Mouse (Mus musculus) natural killer cell, adult 2 months (primary cell): Measurements from ENCODE around the gene Csf1.
"Not testable (repeated sequence)": the region's sequence is repeated elsewhere in the genome, so short reads cannot be mapped to it uniquely, and the experiment has no call there.

Experiments used
- DNase-seq, 2 experiments: peaks; one replicate each; pipeline ENCODE4 v3.0.0; 2022; ENCODE audit warnings: low spot score in 2 of 2

Gene Csf1

GRCm38 (mm10) chr3:107748260-107748955 lies 11.9 kb downstream of the Csf1 start:
- DNase-seq: no peak

GRCm38 (mm10) chr3:107746026-107746425 lies 14.2 kb downstream of the Csf1 start:
- DNase-seq: no peak

GRCm38 (mm10) chr3:107743650-107744049 lies 16.6 kb downstream of the Csf1 start:
- DNase-seq: no peak

GRCm38 (mm10) chr3:107743107-107743506 lies 17.2 kb downstream of the Csf1 start:
- no peak for DNase-seq

- DNase-seq: no peak
Measured at GRCm38 (mm10) chr3:107742071-107742710, 18.1 kb downstream of the Csf1 start.

- no peak for DNase-seq
Measured at GRCm38 (mm10) chr3:107741387-107741786, 18.9 kb downstream of the Csf1 start.

GRCm38 (mm10) chr3:107740578-107741207 lies 19.6 kb downstream of the Csf1 start:
- no peak for DNase-seq

GRCm38 (mm10) chr3:107739966-107740365 lies 20.3 kb downstream of the Csf1 start:
- no peak for DNase-seq

GRCm38 (mm10) chr3:107739456-107739855 lies 20.8 kb downstream of the Csf1 start:
- DNase-seq: no peak

GRCm38 (mm10) chr3:107738620-107739019 lies 21.6 kb downstream of the Csf1 start:
- no peak for DNase-seq

GRCm38 (mm10) chr3:107737609-107738190 lies 22.6 kb downstream of the Csf1 start:
- no peak for DNase-seq

GRCm38 (mm10) chr3:107735620-107736019 lies 24.6 kb downstream of the Csf1 start:
- not testable (repeated sequence) for DNase-seq

- no peak for DNase-seq
Measured at GRCm38 (mm10) chr3:107733329-107733728, 26.9 kb downstream of the Csf1 start.

GRCm38 (mm10) chr3:107730236-107730635 lies 30.0 kb downstream of the Csf1 start:
- DNase-seq: no peak

GRCm38 (mm10) chr3:107728509-107728908 lies 31.8 kb downstream of the Csf1 start:
- no peak for DNase-seq

- no peak for DNase-seq
Measured at GRCm38 (mm10) chr3:107715971-107716370, 44.3 kb downstream of the Csf1 start.

- no peak for DNase-seq
Measured at GRCm38 (mm10) chr3:107714276-107714933, 45.9 kb downstream of the Csf1 start.

- DNase-seq: no peak
Measured at GRCm38 (mm10) chr3:107712081-107712480, 48.2 kb downstream of the Csf1 start.

- no peak for DNase-seq
Measured at GRCm38 (mm10) chr3:107709156-107709555, 51.1 kb downstream of the Csf1 start.

GRCm38 (mm10) chr3:107707239-107707638 lies 53.0 kb downstream of the Csf1 start:
- DNase-seq: no peak

- DNase-seq: no peak
Measured at GRCm38 (mm10) chr3:107706164-107706563, 54.1 kb downstream of the Csf1 start.

- no peak for DNase-seq
Measured at GRCm38 (mm10) chr3:107704371-107704705, 55.9 kb downstream of the Csf1 start.
